Mouse (Mus musculus) CD4-positive helper T cell, adult 2 months (primary cell): ENCODE measurements around the gene Ephx3.
"Not testable (repeated sequence)": the region's sequence is repeated elsewhere in the genome, so short reads cannot be mapped to it uniquely, and the experiment has no call there.

ENCODE experiments used
- DNase-seq: peaks from one replicate; pipeline ENCODE4 v3.0.0-alpha.2; 2012; ENCODE audit warnings: low read depth, missing footprints, low spot score

Ephx3 gene

GRCm38 (mm10) chr17:32188863-32189636 is at the start of gene Ephx3:
Ephx3 (minus strand) TSS chr17:32189549.
- DNase-seq, result peak; percentile 41

GRCm38 (mm10) chr17:32238589-32238988 is 49.2 kb upstream of the Ephx3 start:
- DNase-seq, result no peak

- no peak for DNase-seq
Measured at GRCm38 (mm10) chr17:32235534-32236191, 46.3 kb upstream of the Ephx3 start.

- DNase-seq, result no peak
Measured at GRCm38 (mm10) chr17:32233174-32233573, 43.8 kb upstream of the Ephx3 start.

GRCm38 (mm10) chr17:32229256-32229655 is 39.9 kb upstream of the Ephx3 start:
- no peak for DNase-seq

- DNase-seq, result no peak
Measured at GRCm38 (mm10) chr17:32220873-32221272, 31.5 kb upstream of the Ephx3 start.

- not testable (repeated sequence) for DNase-seq
Measured at GRCm38 (mm10) chr17:32215587-32215986, 26.2 kb upstream of the Ephx3 start.

- not testable (repeated sequence) for DNase-seq
Measured at GRCm38 (mm10) chr17:32211554-32211953, 22.2 kb upstream of the Ephx3 start.

- peak; percentile 26 for DNase-seq
Measured at GRCm38 (mm10) chr17:32209752-32210151, 20.4 kb upstream of the Ephx3 start.

- no peak for DNase-seq
Measured at GRCm38 (mm10) chr17:32209144-32209543, 19.8 kb upstream of the Ephx3 start.

- DNase-seq, result no peak
Measured at GRCm38 (mm10) chr17:32207586-32208245, 18.4 kb upstream of the Ephx3 start.

GRCm38 (mm10) chr17:32205345-32205744 is 16.0 kb upstream of the Ephx3 start:
- DNase-seq, result no peak

GRCm38 (mm10) chr17:32202972-32203371 is 13.6 kb upstream of the Ephx3 start:
- DNase-seq, result no peak

GRCm38 (mm10) chr17:32201086-32201485 is 11.7 kb upstream of the Ephx3 start:
- peak; percentile 38 for DNase-seq

- no peak for DNase-seq
Measured at GRCm38 (mm10) chr17:32199796-32200195, 10.4 kb upstream of the Ephx3 start.

GRCm38 (mm10) chr17:32197156-32197555 is 7.8 kb upstream of the Ephx3 start:
- no peak for DNase-seq

GRCm38 (mm10) chr17:32195725-32196124 is 6.4 kb upstream of the Ephx3 start:
- DNase-seq, result no peak

- DNase-seq, result no peak
Measured at GRCm38 (mm10) chr17:32193010-32193409, 3.7 kb upstream of the Ephx3 start.

GRCm38 (mm10) chr17:32189850-32190249 is 501 bp upstream of the Ephx3 start:
- DNase-seq, result peak; percentile 47

- no peak for DNase-seq
Measured at GRCm38 (mm10) chr17:32183017-32183416, 6.3 kb downstream of the Ephx3 start.

- no peak for DNase-seq
Measured at GRCm38 (mm10) chr17:32179621-32180491, 9.5 kb downstream of the Ephx3 start.
